Mouse (Mus musculus): Measurements from ENCODE around the gene Adamts2.

DNA sequence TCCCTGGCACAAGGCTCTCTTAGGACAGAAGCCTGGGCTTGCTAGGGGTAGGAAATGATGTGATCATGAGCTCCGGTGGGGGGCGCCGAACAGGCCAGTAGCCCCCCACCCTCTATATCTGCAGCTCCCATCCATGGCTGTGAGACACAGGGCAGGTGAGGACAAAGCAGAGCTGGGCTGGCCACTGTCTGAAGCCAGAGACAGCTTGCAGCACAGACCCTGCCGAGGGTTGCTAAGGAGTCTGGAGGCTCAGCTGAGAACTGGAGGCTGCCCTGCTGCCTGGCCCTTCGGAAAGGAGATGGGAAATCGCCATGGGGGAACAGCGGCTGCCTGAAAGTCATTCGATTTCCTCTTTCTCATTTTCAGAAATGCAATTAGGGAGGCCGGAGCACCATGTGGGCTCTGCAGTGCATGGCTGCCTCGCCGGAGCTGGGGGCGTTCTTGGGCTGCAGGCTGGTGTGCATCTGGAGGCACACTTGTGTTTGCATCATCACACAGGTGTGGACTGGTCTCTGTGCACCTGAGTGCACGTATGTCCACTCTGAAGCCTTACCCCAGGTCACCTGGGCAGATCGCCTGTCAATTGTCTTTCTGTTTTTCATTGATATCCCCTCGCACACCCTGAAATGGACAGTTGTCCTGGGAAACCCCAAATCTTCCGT, 8.9 kb upstream of the Adamts2 start:
- no peak for TF ChIP-seq CTCF (IDR thresholded peaks at IDR 0.05; ENCODE audit: low read depth)
- no peak for TF ChIP-seq EP300 (optimal IDR thresholded peaks at IDR 0.05)

Measured in stomach, postnatal 0 days (tissue).